Mouse (Mus musculus): Measurements from ENCODE around the gene Mb. TPM values are rescaled to one million over a fixed set of nuclear protein-coding genes. Genes with fewer than 3 reads are reported as not detected.

The Mb gene
- polyA plus RNA-seq, 1 experiment from 2014 or later: 0.37 TPM

DNA sequence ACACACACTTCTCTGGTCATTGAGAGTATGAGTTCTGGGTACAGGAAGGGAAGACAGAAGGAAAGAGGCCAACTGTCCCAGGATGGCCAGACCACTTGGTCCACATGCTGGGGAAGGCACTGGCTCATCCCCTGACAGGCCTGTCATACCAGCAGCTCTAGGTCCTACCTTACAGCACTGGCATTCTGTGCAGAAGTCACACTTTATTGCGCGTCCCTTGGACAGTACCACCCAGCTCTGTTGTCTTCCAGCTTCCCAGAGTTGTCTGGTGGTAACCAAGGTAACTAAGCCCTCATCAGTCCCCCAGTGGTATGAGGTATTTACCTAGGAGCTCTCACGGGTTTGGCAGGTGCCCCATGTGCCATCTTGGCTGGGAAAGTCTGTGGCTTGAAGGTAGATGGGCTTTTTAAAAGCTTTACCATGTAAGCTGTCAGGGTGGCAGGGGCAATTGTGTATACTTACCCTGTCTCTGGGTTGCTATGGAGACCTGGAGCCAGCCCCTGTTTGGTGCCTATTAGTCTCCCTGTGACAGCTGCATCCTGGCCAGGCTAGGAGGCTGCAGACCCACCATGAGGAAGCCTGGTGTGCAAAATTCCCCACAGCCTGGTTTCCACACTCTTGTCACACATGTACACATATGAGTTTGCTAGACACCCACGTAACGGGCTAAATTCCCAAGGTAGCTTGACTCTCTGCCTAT lies 24.4 kb downstream of the Mb start:
- ATAC-seq (ENCODE audit: insufficient read depth): no peak
- no peak overlapping the region for H3K27ac ChIP-seq (replicated peaks)

DNA sequence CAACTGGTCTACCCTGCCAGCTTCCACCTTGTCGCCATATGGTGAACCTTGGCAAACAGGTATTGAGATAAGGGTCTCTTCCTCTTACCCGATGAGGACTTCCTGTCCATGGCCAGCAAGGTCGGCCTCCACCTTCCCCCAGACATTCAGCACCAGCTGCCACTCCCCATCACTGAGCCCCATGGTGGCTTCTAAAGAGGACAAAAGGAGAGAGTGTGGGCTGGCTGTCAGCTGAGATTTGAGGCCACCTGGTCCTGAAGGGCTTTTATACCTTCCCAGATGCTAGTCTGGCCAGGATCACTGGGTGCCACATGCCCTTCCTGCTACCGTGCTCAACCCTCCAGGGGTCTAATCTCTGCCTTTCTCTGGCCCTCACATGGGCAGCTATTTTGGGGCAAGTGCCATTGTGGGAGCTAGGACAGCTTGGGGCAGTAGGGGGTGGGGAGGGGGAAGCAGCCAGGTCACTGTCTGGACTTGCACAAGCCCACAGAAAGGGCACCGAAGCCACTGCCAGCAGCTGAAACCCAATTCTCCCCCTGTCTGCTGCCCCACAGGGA lies 28.0 kb downstream of the Mb start:
- no peaks in the 10 kb centered on the region for H3K4me1 ChIP-seq (replicated peaks)
- no peak overlapping the region for H3K27ac ChIP-seq (replicated peaks)
- H3K9me3 ChIP-seq (replicated peaks): no peaks in the 10 kb centered on the region

More for the DNA sequence above, 24.4 kb downstream of the Mb start:
- WGBS (ENCODE audit: insufficient replicate concordance): 55% methylated on average over 5 of the region's 5 CpGs
- Histone ChIP-seq H3K4me3 (replicated peaks) (no peak overlapping the region), H3K9ac (no peak overlapping the region), H3K27me3 (no peaks in the 10 kb centered on the region), H3K4me1 (replicated peaks) (no peaks in the 10 kb centered on the region; the same call in 1 of the 2 replicates), H3K4me2 (no peak overlapping the region), H3K9me3 (replicated peaks) (no peaks in the 10 kb centered on the region), H3K36me3 (replicated peaks) (no peaks in the 10 kb centered on the region)

GRCm38 (mm10) chr15:77021851-77022250 lies 28.6 kb downstream of the Mb start:
- no peak overlapping the region for H3K4me3 ChIP-seq (replicated peaks)
- 51% methylated on average over 4 of the region's 4 CpGs for WGBS (ENCODE audit: insufficient replicate concordance)
- H3K27ac ChIP-seq (replicated peaks): no peak overlapping the region
- H3K27me3 ChIP-seq: no peaks in the 10 kb centered on the region
- H3K36me3 ChIP-seq (replicated peaks): no peaks in the 10 kb centered on the region
- no peaks in the 10 kb centered on the region for H3K4me1 ChIP-seq (replicated peaks)
- ATAC-seq (ENCODE audit: insufficient read depth): no peak
- no peaks in the 10 kb centered on the region for H3K9me3 ChIP-seq (replicated peaks)
- no peak overlapping the region for H3K9ac ChIP-seq
- H3K4me2 ChIP-seq: no peak overlapping the region

More for the DNA sequence above, 28.0 kb downstream of the Mb start:
- Histone ChIP-seq H3K27me3 (no peaks in the 10 kb centered on the region), H3K9ac (no peak overlapping the region), H3K4me3 (replicated peaks) (no peak overlapping the region), H3K4me2 (no peak overlapping the region), H3K36me3 (replicated peaks) (no peaks in the 10 kb centered on the region)
- WGBS (ENCODE audit: insufficient replicate concordance): 50% methylated on average over 5 of the region's 5 CpGs
- ATAC-seq (ENCODE audit: insufficient read depth): no peak

GRCm38 (mm10) chr15:77021056-77021455 lies 29.4 kb downstream of the Mb start:
- H3K4me1 ChIP-seq (replicated peaks): no peaks in the 10 kb centered on the region

GRCm38 (mm10) chr15:77020136-77020535 lies 30.3 kb downstream of the Mb start:
- no peak overlapping the region for H3K9ac ChIP-seq
- H3K4me1 ChIP-seq (replicated peaks): no peaks in the 10 kb centered on the region
- no peak overlapping the region for H3K4me2 ChIP-seq
- no peaks in the 10 kb centered on the region for H3K36me3 ChIP-seq (replicated peaks)
- no peaks in the 10 kb centered on the region for H3K27me3 ChIP-seq
- no peaks in the 10 kb centered on the region for H3K9me3 ChIP-seq (replicated peaks)
- ATAC-seq (ENCODE audit: insufficient read depth): no peak
- 56% methylated on average over 4 of the region's 4 CpGs for WGBS (ENCODE audit: insufficient replicate concordance)
- H3K27ac ChIP-seq (replicated peaks): no peak overlapping the region
- H3K4me3 ChIP-seq (replicated peaks): no peak overlapping the region

More at GRCm38 (mm10) chr15:77021056-77021455, 29.4 kb downstream of the Mb start:
- ATAC-seq (ENCODE audit: insufficient read depth): no peak
- Histone ChIP-seq H3K27ac (replicated peaks) (no peak overlapping the region), H3K9ac (no peak overlapping the region), H3K36me3 (replicated peaks) (no peaks in the 10 kb centered on the region), H3K4me2 (no peak overlapping the region), H3K27me3 (no peaks in the 10 kb centered on the region), H3K9me3 (replicated peaks) (no peaks in the 10 kb centered on the region), H3K4me3 (replicated peaks) (no peak overlapping the region)
- 63% methylated on average over 3 of the region's 3 CpGs for WGBS (ENCODE audit: insufficient replicate concordance)

- no peaks in the 10 kb centered on the region for H3K9me3 ChIP-seq (replicated peaks)
- no peak overlapping the region for H3K4me3 ChIP-seq (replicated peaks)
- H3K9ac ChIP-seq: no peak overlapping the region
- no peaks in the 10 kb centered on the region for H3K4me1 ChIP-seq (replicated peaks)
- no peaks in the 10 kb centered on the region for H3K27me3 ChIP-seq
- no peak for ATAC-seq (ENCODE audit: insufficient read depth)
- no peak overlapping the region for H3K4me2 ChIP-seq
- WGBS (ENCODE audit: insufficient replicate concordance): 61% methylated on average over 7 of the region's 7 CpGs
- no peak overlapping the region for H3K27ac ChIP-seq (replicated peaks)
- no peaks in the 10 kb centered on the region for H3K36me3 ChIP-seq (replicated peaks)
Observed at GRCm38 (mm10) chr15:77019533-77019932, 30.9 kb downstream of the Mb start.

DNA sequence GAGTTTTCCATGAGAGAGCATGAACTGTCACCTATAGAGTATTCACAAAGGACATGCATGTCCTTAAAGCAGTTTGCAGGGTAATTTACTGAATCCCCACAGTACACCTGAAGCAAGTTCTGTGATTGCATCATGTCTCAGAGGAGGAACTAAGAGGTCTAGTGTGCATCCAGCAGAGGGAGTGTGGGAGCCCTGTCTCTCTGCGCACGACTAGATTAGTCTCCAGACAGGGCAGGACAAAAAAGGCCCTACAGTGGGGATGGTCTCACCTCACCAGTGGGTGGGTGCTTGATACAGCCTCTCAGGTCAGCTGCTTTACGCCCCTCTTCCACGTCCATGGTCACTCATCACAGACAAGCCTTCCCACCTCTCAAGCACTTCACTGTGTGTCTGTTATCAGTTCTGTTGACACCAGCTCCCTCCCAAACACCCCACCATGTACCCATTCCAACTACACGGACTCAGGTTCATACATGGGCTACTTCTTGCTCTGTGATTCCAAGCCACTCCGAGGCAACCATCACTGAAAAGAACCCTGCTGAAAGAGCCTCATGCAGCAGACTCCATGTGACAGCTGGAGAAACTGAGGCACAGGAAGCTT lies 31.6 kb downstream of the Mb start:
- H3K36me3 ChIP-seq (replicated peaks): no peaks in the 10 kb centered on the region
- no peak overlapping the region for H3K27ac ChIP-seq (replicated peaks)
- WGBS (ENCODE audit: insufficient replicate concordance): 43% methylated on average over 6 of the region's 6 CpGs
- H3K9me3 ChIP-seq (replicated peaks): no peaks in the 10 kb centered on the region
- no peaks in the 10 kb centered on the region for H3K4me1 ChIP-seq (replicated peaks)
- H3K4me3 ChIP-seq (replicated peaks): no peak overlapping the region
- ATAC-seq (ENCODE audit: insufficient read depth): no peak
- H3K4me2 ChIP-seq: no peak overlapping the region
- no peaks in the 10 kb centered on the region; the same call in 1 of the 2 replicates for H3K27me3 ChIP-seq
- H3K9ac ChIP-seq: no peak overlapping the region

DNA sequence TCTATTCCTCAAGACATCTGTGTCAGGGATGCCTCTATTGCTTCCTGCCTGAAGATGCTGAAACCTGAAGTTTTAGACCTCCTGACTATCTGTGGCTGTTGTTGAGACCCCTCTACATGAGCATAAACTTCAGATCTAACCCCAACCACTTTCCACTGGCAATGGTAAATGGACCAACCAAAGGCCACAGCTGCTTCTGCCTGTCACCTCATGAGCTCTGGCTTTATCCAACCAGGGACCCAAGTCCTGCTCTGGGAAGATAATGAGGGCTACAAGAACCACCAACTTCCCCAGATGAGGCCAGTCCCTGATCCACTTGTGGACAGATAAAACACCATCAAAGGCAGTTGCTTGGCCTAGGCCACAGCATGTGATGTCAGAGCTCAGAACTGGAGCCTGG lies 32.6 kb downstream of the Mb start:
- H3K27me3 ChIP-seq: no peaks in the 10 kb centered on the region; the same call in 1 of the 2 replicates
- H3K9ac ChIP-seq: no peak overlapping the region
- H3K4me3 ChIP-seq (replicated peaks): no peak overlapping the region
- H3K9me3 ChIP-seq (replicated peaks): no peaks in the 10 kb centered on the region
- ATAC-seq (ENCODE audit: insufficient read depth): no peak
- no peaks in the 10 kb centered on the region for H3K36me3 ChIP-seq (replicated peaks)
- H3K4me1 ChIP-seq (replicated peaks): no peaks in the 10 kb centered on the region
- H3K27ac ChIP-seq (replicated peaks): no peak overlapping the region
- no peak overlapping the region for H3K4me2 ChIP-seq

DNA sequence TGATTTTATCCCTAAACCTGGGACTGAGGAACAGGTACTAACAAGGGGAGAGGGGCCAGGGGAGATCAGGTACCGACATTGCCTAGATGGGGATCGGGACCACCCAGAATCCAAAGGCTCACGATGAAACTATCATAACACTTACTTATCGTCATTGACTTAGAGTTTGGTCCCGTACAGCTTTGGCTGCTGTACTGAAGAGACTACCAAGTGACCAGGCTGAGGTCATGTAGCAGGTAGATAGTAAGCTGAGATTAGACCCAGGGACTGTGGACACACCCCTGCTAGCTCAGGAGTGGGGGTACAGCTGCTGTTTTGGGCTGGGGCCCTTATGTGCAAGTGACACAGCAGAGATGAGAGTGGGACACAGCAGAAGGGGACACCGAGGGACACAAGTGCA lies 34.0 kb downstream of the Mb start:
- H3K36me3 ChIP-seq (replicated peaks): no peaks in the 10 kb centered on the region
- no peaks in the 10 kb centered on the region for H3K9me3 ChIP-seq (replicated peaks)
- no peak overlapping the region for H3K27ac ChIP-seq (replicated peaks)
- H3K4me2 ChIP-seq: no peak overlapping the region
- no peaks in the 10 kb centered on the region for H3K4me1 ChIP-seq (replicated peaks)
- H3K4me3 ChIP-seq (replicated peaks): no peak overlapping the region
- H3K9ac ChIP-seq: no peak overlapping the region
- 76% methylated on average over 6 of the region's 6 CpGs for WGBS (ENCODE audit: insufficient replicate concordance)
- no peak for ATAC-seq (ENCODE audit: insufficient read depth)
- no peaks in the 10 kb centered on the region; the same call in 1 of the 2 replicates for H3K27me3 ChIP-seq

DNA sequence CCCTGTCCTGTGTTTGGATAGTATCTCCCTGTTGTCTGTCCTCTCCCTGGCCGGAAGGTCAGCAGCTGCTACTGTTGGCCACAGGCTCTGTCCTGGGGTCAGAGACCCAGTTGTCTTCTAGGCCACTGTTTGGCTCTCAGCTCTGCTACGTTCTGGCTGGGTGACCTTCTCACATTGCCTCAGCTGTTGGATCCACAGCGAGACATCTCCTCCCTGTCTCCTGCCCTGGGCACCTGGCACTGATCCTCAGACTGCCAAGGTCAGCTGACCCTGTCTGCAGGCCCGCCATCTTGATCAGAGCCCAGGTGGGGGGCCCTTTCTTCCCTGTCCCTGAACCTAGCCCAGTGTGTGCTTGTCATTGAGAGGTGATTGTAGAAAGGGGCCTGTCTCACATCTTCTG lies 35.5 kb downstream of the Mb start:
- Histone ChIP-seq H3K27me3 (no peaks in the 10 kb centered on the region; the same call in 1 of the 2 replicates), H3K9me3 (replicated peaks) (no peaks in the 10 kb centered on the region), H3K4me1 (replicated peaks) (no peaks in the 10 kb centered on the region), H3K9ac (no peak overlapping the region), H3K27ac (replicated peaks) (no peak overlapping the region), H3K36me3 (replicated peaks) (no peaks in the 10 kb centered on the region), H3K4me2 (no peak overlapping the region), H3K4me3 (replicated peaks) (no peak overlapping the region)
- 50% methylated on average over 4 of the region's 4 CpGs for WGBS (ENCODE audit: insufficient replicate concordance)
- ATAC-seq (ENCODE audit: insufficient read depth): no peak

- Histone ChIP-seq H3K4me2 (no peak overlapping the region), H3K27me3 (no peaks in the 10 kb centered on the region; the same call in 1 of the 2 replicates), H3K9me3 (replicated peaks) (no peaks in the 10 kb centered on the region), H3K27ac (replicated peaks) (no peak overlapping the region), H3K36me3 (replicated peaks) (no peaks in the 10 kb centered on the region), H3K4me1 (replicated peaks) (no peaks in the 10 kb centered on the region), H3K4me3 (replicated peaks) (no peak overlapping the region), H3K9ac (no peak overlapping the region)
- 63% methylated on average over 6 of the region's 6 CpGs for WGBS (ENCODE audit: insufficient replicate concordance)
- no peak for ATAC-seq (ENCODE audit: insufficient read depth)
Observed at GRCm38 (mm10) chr15:77014431-77014830, 36.0 kb downstream of the Mb start.
